Mouse (Mus musculus) CH12.LX (cell line): ENCODE data around the gene Lama2. TPM values are rescaled to one million over a fixed set of nuclear protein-coding genes. Genes with fewer than 3 reads are reported as not detected.

Experiments
- DNase-seq: peaks from one replicate; pipeline ENCODE4 v3.0.0-alpha.2; 2013; ENCODE audit errors: extremely low read depth
- H3K27ac ChIP-seq: 2 replicates; pipeline ENCODE4 v1.5.1; 2012; ENCODE audit warnings: low read depth, mild to moderate bottlenecking, control low read depth, moderate library complexity; ENCODE audit not compliant: insufficient read depth
- H3K27me3 ChIP-seq: replicated peaks from 2 replicates; pipeline ENCODE3; 2012; ENCODE audit warnings: inconsistent platforms
- H3K36me3 ChIP-seq, 2 experiments: replicated peaks in 1 of 2; 2 replicates each; pipeline versions ENCODE3 to v1.6.1; 2012; ENCODE audit warnings: inconsistent platforms in 1 of 2, low read length in 1 of 2, mild to moderate bottlenecking in 1 of 2, mixed read lengths in 1 of 2, moderate library complexity in 1 of 2; ENCODE audit not compliant: control insufficient read depth in 1 of 2, insufficient read depth in 1 of 2
- H3K4me1 ChIP-seq, 2 experiments: 2 replicates each; pipeline ENCODE4 v1.6.1; 2012; ENCODE audit warnings: inconsistent platforms in 1 of 2, moderate library complexity in 1 of 2; ENCODE audit not compliant: insufficient read depth in 2 of 2, control insufficient read depth in 1 of 2
- H3K4me2 ChIP-seq: 2 replicates; pipeline ENCODE4 v1.6.1; 2012; ENCODE audit warnings: low read depth, mild to moderate bottlenecking, control low read depth; ENCODE audit not compliant: poor library complexity, insufficient read depth, severe bottlenecking
- H3K4me3 ChIP-seq, 3 experiments: fragments of 150-350 bp in 1 of 3; sonication (generic) in 1 of 3; replicated peaks in 1 of 3; 2 replicates each; pipeline versions ENCODE3 to v1.5.1; 2011 to 2012; ENCODE audit warnings: low read depth in 2 of 3, low read length in 2 of 3, mild to moderate bottlenecking in 2 of 3, moderate library complexity in 2 of 3, control low read depth in 1 of 3, improper control_type of control experiment in 1 of 3, inconsistent platforms in 1 of 3, mixed read lengths in 1 of 3; ENCODE audit not compliant: poor library complexity in 1 of 3
- H3K79me2 ChIP-seq: replicated peaks from 2 replicates; pipeline ENCODE4 v1.6.1; 2012; ENCODE audit warnings: mild to moderate bottlenecking, moderate library complexity; ENCODE audit not compliant: control insufficient read depth, poor library complexity, insufficient read depth, severe bottlenecking; ENCODE audit errors: extremely low read depth
- H3K9ac ChIP-seq: 2 replicates; pipeline ENCODE4 v1.6.1; 2012; ENCODE audit warnings: low read depth, mild to moderate bottlenecking, control low read depth, moderate library complexity; ENCODE audit not compliant: insufficient read depth
- H3K9me3 ChIP-seq: replicated peaks from 2 replicates; pipeline ENCODE3; 2012; ENCODE audit warnings: low read length, inconsistent platforms, mixed read lengths
- BHLHE40 ChIP-seq: IDR thresholded peaks from 2 replicates; pipeline ENCODE4 v1.6.1; 2011; ENCODE audit warnings: mild to moderate bottlenecking, low read depth, low read length, improper control_type of control experiment
- CHD1 ChIP-seq: IDR thresholded peaks from 2 replicates; pipeline ENCODE4 v1.6.1; 2012; ENCODE audit warnings: low read depth, low read length, improper control_type of control experiment, inconsistent platforms
- CTCF ChIP-seq, 2 experiments: IDR thresholded peaks in 1 of 2; conservative IDR thresholded peaks in 1 of 2; 2 replicates each; pipeline ENCODE4 v1.5.1; 2011 to 2012; ENCODE audit warnings: low read depth in 2 of 2, low read length in 2 of 2, improper control_type of control experiment in 1 of 2, inconsistent platforms in 1 of 2, mild to moderate bottlenecking in 1 of 2, moderate library complexity in 1 of 2
- ELF1 ChIP-seq: IDR thresholded peaks from 2 replicates; pipeline ENCODE4 v1.6.1; 2014; ENCODE audit warnings: low read depth, mild to moderate bottlenecking, inconsistent platforms, low read length, improper control_type of control experiment
- GABPA ChIP-seq: IDR thresholded peaks from 2 replicates; pipeline ENCODE4 v1.6.1; 2012; ENCODE audit warnings: low read depth, low read length, improper control_type of control experiment, inconsistent platforms; ENCODE audit not compliant: insufficient replicate concordance
- HCFC1 ChIP-seq: IDR thresholded peaks from 2 replicates; pipeline ENCODE4 v1.6.1; 2012; ENCODE audit warnings: low read depth, mild to moderate bottlenecking, inconsistent platforms, low read length, improper control_type of control experiment
- IRF4 ChIP-seq: IDR thresholded peaks from 2 replicates; pipeline ENCODE4 v1.6.1; 2014; ENCODE audit warnings: low read depth, mild to moderate bottlenecking, inconsistent platforms, low read length, improper control_type of control experiment
- JUN ChIP-seq: IDR thresholded peaks from 2 replicates; pipeline ENCODE4 v1.6.1; 2011; ENCODE audit warnings: low read depth, mild to moderate bottlenecking, low read length, improper control_type of control experiment, moderate library complexity; ENCODE audit not compliant: insufficient read depth
- JUND ChIP-seq: conservative IDR thresholded peaks from 2 replicates; pipeline ENCODE4 v1.6.1; 2011; ENCODE audit warnings: low read depth, low read length, improper control_type of control experiment
- KAT2A ChIP-seq: IDR thresholded peaks from 2 replicates; pipeline ENCODE4 v1.6.1; 2012; ENCODE audit warnings: low read length, improper control_type of control experiment, inconsistent platforms; ENCODE audit not compliant: insufficient replicate concordance
- MAFK ChIP-seq: IDR thresholded peaks from 2 replicates; pipeline ENCODE4 v1.6.1; 2011; ENCODE audit warnings: low read length, improper control_type of control experiment; ENCODE audit not compliant: insufficient replicate concordance
- MAX ChIP-seq: IDR thresholded peaks from 2 replicates; pipeline ENCODE4 v1.6.1; 2011; ENCODE audit warnings: low read length, improper control_type of control experiment
- MEF2A ChIP-seq: IDR thresholded peaks from 2 replicates; pipeline ENCODE4 v1.6.1; 2014; ENCODE audit warnings: low read depth, mild to moderate bottlenecking, inconsistent platforms, low read length, improper control_type of control experiment, borderline replicate concordance
- MXI1 ChIP-seq: IDR thresholded peaks from 2 replicates; pipeline ENCODE4 v1.6.1; 2011; ENCODE audit warnings: mild to moderate bottlenecking, low read depth, low read length, improper control_type of control experiment
- MYC ChIP-seq: IDR thresholded peaks from 2 replicates; pipeline ENCODE4 v1.6.1; 2011; ENCODE audit warnings: low read depth, mild to moderate bottlenecking, improper control_type of control experiment, low read length
- NELFE ChIP-seq: IDR thresholded peaks from 2 replicates; pipeline ENCODE4 v1.6.1; 2011; ENCODE audit warnings: low read depth, low read length, improper control_type of control experiment
- NRF1 ChIP-seq: IDR thresholded peaks from 2 replicates; pipeline ENCODE4 v1.6.1; 2014; ENCODE audit warnings: low read depth, mild to moderate bottlenecking, inconsistent platforms, low read length, improper control_type of control experiment, moderate library complexity
- POLR2AphosphoS2 ChIP-seq: IDR thresholded peaks from 2 replicates; pipeline ENCODE4 v1.6.1; 2011; ENCODE audit warnings: low read depth, low read length, improper control_type of control experiment
- RCOR1 ChIP-seq: conservative IDR thresholded peaks from 2 replicates; pipeline ENCODE4 v1.6.1; 2012; ENCODE audit warnings: low read depth, mild to moderate bottlenecking, inconsistent platforms, low read length, improper control_type of control experiment
- SIN3A ChIP-seq: IDR thresholded peaks from 2 replicates; pipeline ENCODE4 v1.6.1; 2012; ENCODE audit warnings: low read length, improper control_type of control experiment, inconsistent platforms
- SMC3 ChIP-seq: IDR thresholded peaks from 2 replicates; pipeline ENCODE4 v1.6.1; 2011; ENCODE audit warnings: low read depth, low read length, improper control_type of control experiment
- TCF12 ChIP-seq: IDR thresholded peaks from 2 replicates; pipeline ENCODE4 v1.6.1; 2014; ENCODE audit warnings: low read depth, mild to moderate bottlenecking, inconsistent platforms, low read length, improper control_type of control experiment
- UBTF ChIP-seq: IDR thresholded peaks from 2 replicates; pipeline ENCODE4 v1.6.1; 2012; ENCODE audit warnings: low read depth, mild to moderate bottlenecking, inconsistent platforms, low read length, improper control_type of control experiment, moderate library complexity
- ZC3H11A ChIP-seq: IDR thresholded peaks from 2 replicates; pipeline ENCODE4 v1.6.1; 2012; ENCODE audit warnings: low read depth, mild to moderate bottlenecking, inconsistent platforms, low read length, improper control_type of control experiment
- ZKSCAN1 ChIP-seq: IDR thresholded peaks from 2 replicates; pipeline ENCODE4 v1.6.1; 2012; ENCODE audit warnings: low read depth, inconsistent platforms, low read length, improper control_type of control experiment, borderline replicate concordance
- ZMIZ1 ChIP-seq: IDR thresholded peaks from 2 replicates; pipeline ENCODE4 v1.6.1; 2012; ENCODE audit warnings: low read depth, mild to moderate bottlenecking, inconsistent platforms, low read length, improper control_type of control experiment
- dilution Hi-C: fragments of 300-500 bp; cut with MboI; formaldehyde crosslinking; loops from 2 replicates; pipeline ENCODE4 v1.14.3; 2020; ENCODE audit warnings: low sequenced_read_pairs; ENCODE audit not compliant: extremely low pct_unique_long_range_greater_than_20kb, extremely low pct_ligation_motif_present
- in situ Hi-C: fragments of 300-500 bp; cut with MboI; formaldehyde crosslinking; loops from 3 replicates; pipeline ENCODE4 v1.14.3; 2019; ENCODE audit warnings: low sequenced_read_pairs, low pct_ligation_motif_present, low pct_unique_long_range_greater_than_20kb, mixed read lengths
- polyA plus RNA-seq: library from polyadenylated mRNA; unstranded; fragments of >175 nt; gene quantifications from 2 replicates; pipeline ENCODE4 v1.2.1, GENCODE M21; 2012; ENCODE audit warnings: low read depth; ENCODE audit not compliant: insufficient read length
- total RNA-seq, 2 experiments: library from RNA; depleted of rRNA; stranded (reverse); fragments of 300-350 nt in 1 of 2; fragments of >200 nt in 1 of 2; gene quantifications; 2 replicates each; pipeline ENCODE4 v1.2.3; 2012 to 2014

The Lama2 gene
- total and polyA plus RNA-seq, 3 experiments: not detected

GRCm38 (mm10) chr10:27533217-27533616 is 86.3 kb downstream of the Lama2 start:
- in situ Hi-C loops: no loop called here
- no peak for DNase-seq

GRCm38 (mm10) chr10:27508847-27509459 is 110.6 kb downstream of the Lama2 start:
- no peak overlapping the region for H3K4me2 ChIP-seq
- TF ChIP-seq MAFK: no peak
- TF ChIP-seq POLR2AphosphoS2: no peak
- no peak for TF ChIP-seq BHLHE40
- no peak for TF ChIP-seq NELFE
- TF ChIP-seq TCF12: no peak
- no peak for TF ChIP-seq CHD1
- TF ChIP-seq JUN: no peak
- TF ChIP-seq KAT2A: no peak
- no peak for TF ChIP-seq JUND
- TF ChIP-seq UBTF: no peak
- no peak for TF ChIP-seq GABPA
- TF ChIP-seq MEF2A: no peak
- no peak for TF ChIP-seq HCFC1
- TF ChIP-seq ZMIZ1: no peak
- no peak for TF ChIP-seq CTCF (conservative IDR thresholded peaks at IDR 0.05 in 1 of 2, IDR thresholded peaks at IDR 0.05 in 1 of 2; ENCODE audit: low read depth in 2 of 2, low read length in 2 of 2)
- no peak for TF ChIP-seq SMC3
- no peak for TF ChIP-seq RCOR1
- H3K79me2 ChIP-seq: no peaks in the 10 kb centered on the region
- peaks cover 3% of the 10 kb centered on the region for H3K9me3 ChIP-seq
- no peak overlapping the region for H3K9ac ChIP-seq
- no peak overlapping the region for H3K27ac ChIP-seq
- no peaks in the 10 kb centered on the region for H3K27me3 ChIP-seq
- in situ Hi-C loops: no loop called here
- H3K4me3 ChIP-seq: no peak overlapping the region
- H3K4me1 ChIP-seq: no peaks in the 10 kb centered on the region
- H3K36me3 ChIP-seq: no peaks in the 10 kb centered on the region
- dilution Hi-C loops: no loop called here
- no peak for DNase-seq

More at GRCm38 (mm10) chr10:27533217-27533616, 86.3 kb downstream of the Lama2 start:
- no peaks in the 10 kb centered on the region for H3K79me2 ChIP-seq
- no peak overlapping the region for H3K4me2 ChIP-seq
- TF ChIP-seq MXI1: no peak
- no peak for TF ChIP-seq IRF4
- no peak for TF ChIP-seq MAX
- TF ChIP-seq JUN: no peak
- no peak for TF ChIP-seq ZKSCAN1
- no peak for TF ChIP-seq GABPA
- TF ChIP-seq KAT2A: no peak
- no peak for TF ChIP-seq NRF1
- no peak for TF ChIP-seq MYC
- TF ChIP-seq UBTF: no peak
- no peak for TF ChIP-seq SIN3A
- TF ChIP-seq TCF12: no peak
- no peak for TF ChIP-seq POLR2AphosphoS2
- TF ChIP-seq ZC3H11A: no peak
- TF ChIP-seq ELF1: no peak
- H3K9me3 ChIP-seq: no peaks in the 10 kb centered on the region
- no peak overlapping the region for H3K4me3 ChIP-seq
- H3K9ac ChIP-seq: no peak overlapping the region
- H3K4me1 ChIP-seq: no peaks in the 10 kb centered on the region
- dilution Hi-C loops: no loop called here
- H3K27ac ChIP-seq: no peak overlapping the region
- no peaks in the 10 kb centered on the region for H3K27me3 ChIP-seq
- no peaks in the 10 kb centered on the region for H3K36me3 ChIP-seq
